Mouse (Mus musculus) liver, postnatal 0 days (tissue): ENCODE data around the gene Zw10. TPM values are rescaled to one million over a fixed set of nuclear protein-coding genes. Genes with fewer than 3 reads are reported as not detected.

ENCODE experiments used
- ATAC-seq: fragments of 200-750 bp; cut with Nextera tagmentation; 2 replicates; pipeline ENCODE4 v1.8.0; 2017; ENCODE audit warnings: mild to moderate bottlenecking, moderate library complexity
- DNase-seq: peaks from one replicate; pipeline ENCODE4 v3.0.0-alpha.2; 2016
- H3K27ac ChIP-seq: fragments of 300-500 bp; sonication (generic); 2 replicates; pipeline ENCODE4 v1.5.1; 2014; ENCODE audit warnings: antibody characterized with exemption, moderate library complexity, mild to moderate bottlenecking, low read depth
- H3K27me3 ChIP-seq: fragments of 300-500 bp; sonication (generic); 2 replicates; pipeline ENCODE4 v1.6.1; 2014; ENCODE audit warnings: low read length, control low read depth, mixed read lengths; ENCODE audit not compliant: insufficient read depth
- H3K36me3 ChIP-seq: fragments of 300-500 bp; sonication (generic); replicated peaks from 2 replicates; pipeline ENCODE4 v1.6.1; 2014; ENCODE audit warnings: mild to moderate bottlenecking, control low read depth, low read length, moderate library complexity, mixed read lengths; ENCODE audit not compliant: insufficient read depth
- H3K4me1 ChIP-seq: fragments of 300-500 bp; sonication (generic); 2 replicates; pipeline ENCODE4 v1.6.1; 2014; ENCODE audit warnings: antibody characterized with exemption, mild to moderate bottlenecking, control low read depth; ENCODE audit not compliant: insufficient read depth
- H3K4me2 ChIP-seq: fragments of 300-500 bp; sonication (generic); 2 replicates; pipeline ENCODE4 v1.6.1; 2014; ENCODE audit warnings: low read depth, mild to moderate bottlenecking, low read length, moderate library complexity, mixed read lengths
- H3K4me3 ChIP-seq: fragments of 300-500 bp; sonication (generic); 2 replicates; pipeline ENCODE4 v1.5.1; 2014; ENCODE audit warnings: low read depth, low read length
- H3K9ac ChIP-seq: fragments of 300-500 bp; sonication (generic); replicated peaks from 2 replicates; pipeline ENCODE4 v1.6.1; 2014; ENCODE audit warnings: mild to moderate bottlenecking, moderate library complexity
- H3K9me3 ChIP-seq: fragments of 300-500 bp; sonication (generic); 2 replicates; pipeline ENCODE4 v1.6.1; 2016; ENCODE audit warnings: mild to moderate bottlenecking, control low read depth, low read length, mixed read lengths
- CTCF ChIP-seq: sonication (generic); IDR thresholded peaks from 2 replicates; pipeline ENCODE4 v1.5.1; 2016; ENCODE audit warnings: antibody characterized with exemption, low read depth
- EP300 ChIP-seq: IDR thresholded peaks from 2 replicates; pipeline ENCODE4 v1.6.1; 2016; ENCODE audit warnings: antibody characterized with exemption, low read depth, mild to moderate bottlenecking
- WGBS: fragments of 180-500 bp; shearing (Covaris S2); extraction: QIAGEN DNeasy Blood & Tissue Kit; methylation state at CpG from one replicate; pipeline ENCODE4 v1.1.7; 2014; ENCODE audit not compliant: insufficient replicate concordance; 5-methylcytosine and 5-hydroxymethylcytosine counted together
- polyA plus RNA-seq: library from polyadenylated mRNA; unstranded; fragments of >200 nt; fragmentation: Nextera tagmentation; extraction: Ambion mirVana; gene quantifications from 2 replicates; pipeline ENCODE4 v1.2.1, GENCODE M21; 2015

The Zw10 gene
- 8.6 and 10.0 TPM in 2 replicates for polyA plus RNA-seq

DNA sequence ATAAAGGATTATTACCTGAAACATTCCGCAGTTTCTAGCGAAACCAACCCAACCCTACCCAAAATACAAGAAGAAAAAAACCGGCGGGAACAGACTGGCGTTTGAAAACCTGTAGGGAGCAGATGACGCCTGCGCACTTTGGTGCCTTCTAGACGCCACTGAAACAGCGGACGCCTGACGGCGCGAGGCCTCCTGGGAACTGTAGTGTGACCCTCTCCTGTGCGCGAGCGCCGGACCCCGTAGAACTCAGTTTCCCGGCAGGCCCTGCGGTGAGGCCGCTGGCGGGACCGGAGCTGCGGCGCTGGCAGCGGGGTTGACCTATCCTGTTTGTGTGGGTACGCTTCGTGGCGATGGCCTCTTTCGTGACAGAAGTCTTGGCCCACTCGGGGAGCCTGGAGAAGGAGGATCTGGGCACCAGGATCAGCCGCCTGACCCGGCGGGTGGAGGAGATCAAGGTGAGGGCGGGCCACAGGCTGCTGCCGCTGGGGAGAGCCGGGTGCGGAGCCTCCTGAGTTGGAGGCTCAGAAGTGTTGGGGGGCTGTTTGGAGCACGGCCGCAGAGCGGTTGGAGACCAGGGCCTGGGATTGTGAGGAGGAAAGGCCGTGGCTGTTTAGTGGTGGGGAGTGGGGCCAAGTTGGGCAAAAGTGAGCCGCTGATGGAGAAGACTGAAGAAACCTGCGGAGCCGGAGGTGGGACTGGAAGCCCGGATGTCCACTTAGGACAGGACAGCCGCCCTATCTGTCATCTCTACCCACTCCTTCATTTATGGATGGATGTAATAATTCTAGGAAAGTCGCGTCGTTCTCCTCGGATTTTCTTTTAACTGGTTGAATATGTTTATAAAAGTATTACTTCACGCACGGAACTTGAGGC is at the start of gene Zw10:
Gene Zw10 (plus strand): TSS at position 281 of the 873 bp plus-strand sequence.
- no peaks in the 10 kb centered on the region for H3K27me3 ChIP-seq
- TF ChIP-seq EP300 (no peak), CTCF (no peak)
- H3K4me1 ChIP-seq = peaks cover 10% of the 10 kb centered on the region
- peak within 1 kb of the TSS; percentile 77 for H3K27ac ChIP-seq
- H3K9me3 ChIP-seq = no peaks in the 10 kb centered on the region
- ATAC-seq (peak; percentile 100), DNase-seq (peak; percentile 96)
- peaks cover 18% of the 10 kb centered on the region for H3K36me3 ChIP-seq
- H3K4me2 ChIP-seq = peak within 1 kb of the TSS; percentile 84
- WGBS = 2% methylated on average over 53 of the region's 53 CpGs
- peak within 1 kb of the TSS; percentile 95 for H3K4me3 ChIP-seq
- H3K9ac ChIP-seq = peak within 1 kb of the TSS; percentile 92

DNA sequence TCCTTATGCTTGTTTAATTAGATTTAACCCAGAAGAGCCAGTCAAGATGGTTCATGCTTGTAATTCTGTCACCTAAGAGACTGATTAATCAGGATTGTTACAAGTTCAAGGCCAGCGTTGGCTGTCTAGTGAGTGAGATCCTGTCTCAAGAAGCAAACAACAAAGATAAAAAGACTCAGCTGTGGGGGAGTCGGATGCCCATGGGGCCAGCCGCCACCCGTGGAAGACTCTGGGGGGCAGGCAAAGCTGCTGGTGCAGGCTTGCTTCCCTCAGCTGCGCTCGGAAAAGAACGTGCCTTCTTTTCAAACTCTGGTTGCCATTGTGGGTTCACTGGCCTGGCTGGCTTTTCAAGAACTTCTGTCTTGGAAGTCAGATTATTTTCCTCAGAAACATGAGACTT is 39.6 kb upstream of the Zw10 start:
- H3K4me3 ChIP-seq = no peak overlapping the region
- DNase-seq = no peak
- no peak overlapping the region for H3K9ac ChIP-seq
- H3K4me1 ChIP-seq = no peaks in the 10 kb centered on the region
- H3K27ac ChIP-seq = no peak overlapping the region
- TF ChIP-seq EP300 (no peak), CTCF (no peak)
- no peak overlapping the region for H3K4me2 ChIP-seq
- H3K27me3 ChIP-seq = no peaks in the 10 kb centered on the region
- peaks cover 25% of the 10 kb centered on the region for H3K36me3 ChIP-seq
- H3K9me3 ChIP-seq = no peaks in the 10 kb centered on the region
- ATAC-seq = no peak
- 76% methylated on average over 7 of the region's 7 CpGs for WGBS

DNA sequence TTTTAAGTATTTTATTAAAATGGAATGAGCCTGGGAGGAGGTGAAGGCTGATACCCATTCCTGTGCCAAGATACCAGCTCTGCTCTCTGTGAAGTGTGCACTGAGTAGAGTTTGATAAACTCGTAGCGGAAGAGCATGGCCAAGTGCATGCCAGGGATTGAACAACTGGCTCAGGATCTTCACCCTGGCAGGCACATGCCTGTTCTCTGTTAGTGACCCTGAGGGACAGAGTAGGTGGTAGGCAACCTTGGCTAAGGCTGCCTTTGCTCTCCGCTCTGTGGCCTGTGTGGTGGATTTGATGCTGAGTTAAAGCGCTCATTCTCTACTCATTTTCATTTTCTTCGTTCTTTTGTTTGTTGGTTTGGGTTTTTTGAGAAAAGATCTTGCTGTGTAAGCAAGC is 34.1 kb upstream of the Zw10 start:
- Histone ChIP-seq H3K4me3 (no peak overlapping the region), H3K27ac (no peak overlapping the region), H3K27me3 (no peaks in the 10 kb centered on the region), H3K4me2 (no peak overlapping the region), H3K9me3 (no peaks in the 10 kb centered on the region), H3K9ac (no peak overlapping the region), H3K36me3 (peaks cover 10% of the 10 kb centered on the region), H3K4me1 (no peaks in the 10 kb centered on the region)
- DNase-seq (no peak), ATAC-seq (no peak)
- WGBS = 89% methylated on average over 5 of the region's 5 CpGs
- TF ChIP-seq CTCF (no peak), EP300 (no peak)

DNA sequence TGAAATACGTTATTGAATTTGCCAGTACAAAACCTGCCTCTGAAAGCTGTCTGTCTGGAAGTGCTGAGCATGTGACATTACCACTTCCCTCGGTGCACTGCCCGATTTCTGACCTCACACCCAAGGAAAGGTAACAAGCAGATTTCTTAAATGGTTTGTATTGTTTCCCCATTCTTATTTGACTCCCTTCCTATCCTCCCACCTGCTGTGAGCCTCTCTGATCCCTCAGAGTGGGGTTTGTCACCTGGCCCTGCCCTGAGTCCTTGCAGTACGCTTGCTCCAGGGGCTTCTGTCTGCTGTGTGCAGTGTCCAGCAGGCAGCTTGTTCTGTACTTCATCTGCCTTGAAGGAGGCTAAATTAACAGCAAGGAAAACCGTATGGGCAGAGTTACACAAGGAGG is 31.5 kb upstream of the Zw10 start:
- Histone ChIP-seq H3K4me3 (no peak overlapping the region), H3K27me3 (no peaks in the 10 kb centered on the region), H3K9me3 (no peaks in the 10 kb centered on the region), H3K4me1 (no peaks in the 10 kb centered on the region), H3K9ac (no peak overlapping the region), H3K27ac (no peak overlapping the region), H3K36me3 (peaks cover 24% of the 10 kb centered on the region), H3K4me2 (no peak overlapping the region)
- ATAC-seq (no peak), DNase-seq (no peak)
- WGBS = 76% methylated on average over 5 of the region's 5 CpGs
- TF ChIP-seq EP300 (no peak), CTCF (no peak)

DNA sequence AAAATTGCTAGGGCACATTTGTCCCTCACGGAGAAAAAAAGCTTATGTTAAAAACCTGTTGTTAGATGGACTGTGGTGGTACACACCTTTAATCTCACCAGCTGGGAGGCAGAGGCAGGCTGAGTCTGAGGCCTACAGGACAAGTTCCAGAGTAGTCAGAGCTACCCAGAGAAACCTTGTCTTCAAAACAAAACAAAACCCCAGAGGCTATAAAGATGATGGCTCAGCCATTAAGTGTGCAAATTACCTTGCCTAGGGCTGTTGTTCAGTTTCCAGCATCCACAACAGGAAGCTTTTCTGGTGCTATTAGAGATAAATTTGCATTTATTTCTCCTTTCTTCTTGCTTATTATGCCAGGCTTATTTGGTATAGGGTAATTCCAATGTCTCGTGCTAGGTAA is 30.9 kb upstream of the Zw10 start:
- Histone ChIP-seq H3K27ac (no peak overlapping the region), H3K36me3 (peaks cover 28% of the 10 kb centered on the region), H3K9me3 (no peaks in the 10 kb centered on the region), H3K4me3 (no peak overlapping the region), H3K9ac (no peak overlapping the region), H3K4me2 (no peak overlapping the region), H3K4me1 (no peaks in the 10 kb centered on the region), H3K27me3 (no peaks in the 10 kb centered on the region)
- no peak for ATAC-seq
- 89% methylated on average over 2 of the region's 2 CpGs for WGBS
- TF ChIP-seq EP300 (no peak), CTCF (no peak)
- no peak for DNase-seq

DNA sequence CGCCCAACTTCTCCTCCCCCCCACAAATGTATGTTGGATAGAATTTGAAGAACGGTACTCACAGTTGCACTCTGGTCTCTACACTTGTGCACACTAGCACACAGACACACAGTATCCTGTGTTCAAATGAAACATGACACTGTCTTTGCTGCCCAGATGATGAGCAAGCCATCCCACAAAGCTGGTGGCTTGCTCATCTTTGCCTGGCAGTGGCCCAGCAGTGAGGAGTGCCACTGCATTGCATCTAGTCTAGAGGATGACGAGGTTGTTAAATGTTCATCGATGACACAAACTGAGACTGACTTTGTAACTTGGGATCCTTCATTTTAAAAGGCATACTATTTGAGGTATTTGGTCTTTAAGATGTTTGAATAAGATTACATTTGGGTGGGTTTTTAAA is 20.6 kb upstream of the Zw10 start:
- DNase-seq = no peak
- H3K27ac ChIP-seq = no peak overlapping the region
- TF ChIP-seq EP300 (no peak), CTCF (no peak)

More for the DNA sequence above, 20.6 kb upstream of the Zw10 start:
- Histone ChIP-seq H3K36me3 (peaks cover 40% of the 10 kb centered on the region; the same call in 1 of the 2 replicates), H3K4me3 (no peak overlapping the region), H3K27me3 (no peaks in the 10 kb centered on the region), H3K9ac (no peak overlapping the region), H3K4me1 (no peaks in the 10 kb centered on the region), H3K4me2 (no peak overlapping the region), H3K9me3 (no peaks in the 10 kb centered on the region)
- ATAC-seq = no peak
- 95% methylated on average over 4 of the region's 4 CpGs for WGBS
